Mouse (Mus musculus) liver, adult 10 weeks (tissue): ENCODE results near the gene AU040320. TPM values are rescaled to one million over a fixed set of nuclear protein-coding genes. Genes with fewer than 3 reads are reported as not detected.

Source experiments
- polyA plus RNA-seq: library from polyadenylated mRNA; stranded (reverse); fragments of 350-450 nt; fragmentation: Illumina TruSeq; extraction: RNeasy Lipid Tissue Mini Kit (QIAGEN cat#74804); gene quantifications from one replicate; pipeline ENCODE4 v1.2.3, GENCODE M21; 2014; ENCODE audit warnings: low read depth, low replicate concordance

The AU040320 gene
- polyA plus RNA-seq, result 2.7 TPM

GRCm38 (mm10) chr4:126753268-126754230, at the start of gene AU040320, which contains the start of gene Ncdn:
TSS of gene AU040320 (plus strand) at chr4:126753544.
TSS of gene Ncdn (minus strand) at chr4:126753438.

GRCm38 (mm10) chr4:126736001-126736414, 17.3 kb upstream of the AU040320 start, which contains the start of gene Tfap2e:
TSS of gene Tfap2e (minus strand) at chr4:126736240.

Other genes starting within 250 kb of the AU040320 start
- gene Ago4, start 220.1 kb upstream of the AU040320 start, polyA plus RNA-seq, result 3.1 TPM
- not detected for gene Clspn, start 196.6 kb upstream of the AU040320 start, polyA plus RNA-seq
- 2.9 TPM for gene 5730409E04Rik, start 143.7 kb upstream of the AU040320 start, polyA plus RNA-seq
- gene Psmb2, start 75.9 kb upstream of the AU040320 start, polyA plus RNA-seq, result 66.5 TPM
- gene Tfap2e, start 17.3 kb upstream of the AU040320 start, polyA plus RNA-seq, result not detected
- gene Ncdn, start 106 bp upstream of the AU040320 start, polyA plus RNA-seq, result 0.16 TPM
- gene Zmym4, start 214.6 kb downstream of the AU040320 start, polyA plus RNA-seq, result 8.5 TPM